Mouse (Mus musculus): ENCODE results near the gene Grm8. TPM values are rescaled to one million over a fixed set of nuclear protein-coding genes. Genes with fewer than 3 reads are reported as not detected.

The Grm8 gene
- polyA plus RNA-seq, 1 experiment: not detected

- TF ChIP-seq GATA1 (IDR thresholded peaks at IDR 0.05; ENCODE audit: low read length): no peak
Measured at GRCm38 (mm10) chr6:27806741-27807140, 328.2 kb downstream of the Grm8 start.

- TF ChIP-seq GATA1 (IDR thresholded peaks at IDR 0.05; ENCODE audit: low read length): no peak
Measured at GRCm38 (mm10) chr6:27800881-27801572, 334.0 kb downstream of the Grm8 start.

GRCm38 (mm10) chr6:27798735-27799134 lies 336.2 kb downstream of the Grm8 start:
- TF ChIP-seq GATA1 (IDR thresholded peaks at IDR 0.05; ENCODE audit: low read length): no peak

GRCm38 (mm10) chr6:27789566-27789965 lies 345.4 kb downstream of the Grm8 start:
- TF ChIP-seq GATA1 (IDR thresholded peaks at IDR 0.05; ENCODE audit: low read length): no peak

- no peak for TF ChIP-seq GATA1 (IDR thresholded peaks at IDR 0.05; ENCODE audit: low read length)
Measured at GRCm38 (mm10) chr6:27789151-27789550, 345.8 kb downstream of the Grm8 start.

- no peak for TF ChIP-seq GATA1 (IDR thresholded peaks at IDR 0.05; ENCODE audit: low read length)
Measured at GRCm38 (mm10) chr6:27782251-27782650, 352.7 kb downstream of the Grm8 start.

GRCm38 (mm10) chr6:27781371-27781770 lies 353.6 kb downstream of the Grm8 start:
- TF ChIP-seq GATA1 (IDR thresholded peaks at IDR 0.05; ENCODE audit: low read length): peak; percentile 15

GRCm38 (mm10) chr6:27775646-27776271 lies 359.2 kb downstream of the Grm8 start:
- TF ChIP-seq GATA1 (IDR thresholded peaks at IDR 0.05; ENCODE audit: low read length): no peak

GRCm38 (mm10) chr6:27762061-27762460 lies 372.9 kb downstream of the Grm8 start:
- no peak for TF ChIP-seq GATA1 (IDR thresholded peaks at IDR 0.05; ENCODE audit: low read length)

- no peak for TF ChIP-seq GATA1 (IDR thresholded peaks at IDR 0.05; ENCODE audit: low read length)
Measured at GRCm38 (mm10) chr6:27753290-27753829, 381.6 kb downstream of the Grm8 start.

GRCm38 (mm10) chr6:27746493-27746892 lies 388.5 kb downstream of the Grm8 start:
- TF ChIP-seq GATA1 (IDR thresholded peaks at IDR 0.05; ENCODE audit: low read length): no peak

- TF ChIP-seq GATA1 (IDR thresholded peaks at IDR 0.05; ENCODE audit: low read length): no peak
Measured at GRCm38 (mm10) chr6:27745693-27746451, 389.1 kb downstream of the Grm8 start.

- no peak for TF ChIP-seq GATA1 (IDR thresholded peaks at IDR 0.05; ENCODE audit: low read length)
Measured at GRCm38 (mm10) chr6:27689382-27689781, 445.6 kb downstream of the Grm8 start.

GRCm38 (mm10) chr6:27661747-27662435 lies 473.1 kb downstream of the Grm8 start:
- TF ChIP-seq GATA1 (IDR thresholded peaks at IDR 0.05; ENCODE audit: low read length): no peak

- TF ChIP-seq GATA1 (IDR thresholded peaks at IDR 0.05; ENCODE audit: low read length): no peak
Measured at GRCm38 (mm10) chr6:27657520-27657919, 477.5 kb downstream of the Grm8 start.
